Mouse (Mus musculus) stomach, postnatal 0 days (tissue): ENCODE data around the gene Cacna2d4.

Experiments used
- CTCF ChIP-seq: IDR thresholded peaks from 2 replicates; pipeline ENCODE4 v1.5.1; 2016; ENCODE audit warnings: antibody characterized with exemption, low read depth, mild to moderate bottlenecking, moderate library complexity
- EP300 ChIP-seq: optimal IDR thresholded peaks from 2 replicates; pipeline ENCODE3; 2016; ENCODE audit warnings: antibody characterized with exemption

DNA sequence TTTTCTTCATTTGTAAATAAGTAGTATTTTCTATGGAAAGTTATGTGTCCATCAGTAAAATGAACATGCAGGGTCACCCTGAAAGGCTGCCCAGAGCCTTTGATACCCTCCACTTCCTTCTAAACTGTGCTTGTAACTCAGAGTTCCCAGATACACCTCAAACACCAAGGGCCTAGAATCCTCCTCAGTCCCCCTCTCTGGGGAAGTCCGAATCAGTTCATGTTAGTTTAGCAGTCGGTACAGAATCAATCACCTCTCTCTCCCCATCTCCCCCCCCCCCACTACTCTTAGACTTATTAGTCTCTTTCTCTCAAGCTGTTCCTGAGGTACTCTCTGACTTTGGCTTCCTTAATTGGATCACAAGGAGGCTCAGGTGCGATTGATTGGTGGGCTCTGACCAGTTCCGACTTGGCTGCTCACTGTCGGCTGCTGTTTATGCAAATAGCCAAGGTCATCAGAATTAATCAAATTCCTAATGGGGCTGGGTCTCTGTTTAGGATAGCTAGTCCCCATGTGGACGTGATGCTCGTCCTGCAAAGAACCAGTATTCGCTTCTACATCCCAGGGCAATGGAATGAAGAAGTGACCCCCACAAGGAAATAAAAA is 36.9 kb upstream of the Cacna2d4 start:
- TF ChIP-seq CTCF (no peak), EP300 (no peak)
